Mouse (Mus musculus) limb, embryonic 10.5 days (tissue): ENCODE measurements around the gene Gpr65. TPM values are rescaled to one million over a fixed set of nuclear protein-coding genes. Genes with fewer than 3 reads are reported as not detected.

Source experiments
- DNase-seq: peaks from one replicate; pipeline ENCODE4 v3.0.0-alpha.2; 2017; ENCODE audit warnings: low spot score
- H3K27ac ChIP-seq: fragments of 300-500 bp; sonication (generic); 2 replicates; pipeline ENCODE4 v1.5.1; 2016; ENCODE audit warnings: mild to moderate bottlenecking
- H3K27me3 ChIP-seq: fragments of 300-500 bp; sonication (generic); 2 replicates; pipeline ENCODE4 v1.6.1; 2016; ENCODE audit warnings: low read depth, mild to moderate bottlenecking; ENCODE audit not compliant: poor library complexity, severe bottlenecking
- H3K36me3 ChIP-seq: fragments of 300-500 bp; sonication (generic); 2 replicates; pipeline ENCODE4 v1.6.1; 2016; ENCODE audit warnings: mild to moderate bottlenecking, moderate library complexity
- H3K4me1 ChIP-seq: fragments of 300-500 bp; sonication (generic); 2 replicates; pipeline ENCODE4 v1.6.1; 2016
- H3K4me3 ChIP-seq: fragments of 300-500 bp; sonication (generic); 2 replicates; pipeline ENCODE4 v1.5.1; 2016; ENCODE audit warnings: mild to moderate bottlenecking, moderate library complexity
- H3K9me3 ChIP-seq: fragments of 300-500 bp; sonication (generic); replicated peaks from 2 replicates; pipeline ENCODE4 v1.6.1; 2016; ENCODE audit warnings: mild to moderate bottlenecking
- WGBS: fragments of 180-500 bp; shearing (Covaris S2); methylation state at CpG from one replicate; pipeline ENCODE4 v1.1.7; 2016; 5-methylcytosine and 5-hydroxymethylcytosine counted together
- polyA plus RNA-seq: library from polyadenylated mRNA; unstranded; fragments of >200 nt; fragmentation: Nextera tagmentation; extraction: Ambion mirVana; gene quantifications from 2 replicates; pipeline ENCODE4 v1.2.1, GENCODE M21; 2016

Gpr65 gene
- polyA plus RNA-seq, 1 experiment from 2014 or later = 0.33 TPM

GRCm38 (mm10) chr12:98258845-98259517 lies 9.5 kb upstream of the Gpr65 start, which contains the start of gene Galc:
Gene Galc (minus strand): TSS chr12:98259459.
- Histone ChIP-seq H3K9me3 (no peaks in the 10 kb centered on the region), H3K27ac (peak within 1 kb of the TSS; percentile 99), H3K4me3 (peak within 1 kb of the TSS; percentile 87), H3K27me3 (no peaks in the 10 kb centered on the region), H3K4me1 (0 out of 2 replicates have a peak, but pooled peaks cover 7% of the 10 kb centered on the region), H3K36me3 (peaks cover 4% of the 10 kb centered on the region; the same call in 1 of the 2 replicates)
- DNase-seq = peak; percentile 88
- under 1% methylated on average over 76 of the region's 76 CpGs for WGBS

- Histone ChIP-seq H3K9me3 (no peaks in the 10 kb centered on the region), H3K36me3 (peaks cover 4% of the 10 kb centered on the region; the same call in 1 of the 2 replicates), H3K4me3 (peak overlapping the region; percentile 87), H3K27ac (peak overlapping the region; percentile 99), H3K4me1 (0 out of 2 replicates have a peak, but pooled peaks cover 7% of the 10 kb centered on the region), H3K27me3 (no peaks in the 10 kb centered on the region)
- no peak for DNase-seq
- WGBS = 6% methylated on average over 12 of the region's 12 CpGs
These were observed 8.9 kb upstream of the Gpr65 start for GRCm38 (mm10) chr12:98259518-98259852.

- no peak overlapping the region for H3K4me3 ChIP-seq
- no peaks in the 10 kb centered on the region for H3K9me3 ChIP-seq
- DNase-seq = no peak
- 89% methylated on average over 9 of the region's 9 CpGs for WGBS
- H3K27ac ChIP-seq = no peak overlapping the region
- peaks cover 6% of the 10 kb centered on the region for H3K4me1 ChIP-seq
- H3K27me3 ChIP-seq = no peaks in the 10 kb centered on the region
- H3K36me3 ChIP-seq = no peaks in the 10 kb centered on the region
These were observed 2.7 kb upstream of the Gpr65 start for GRCm38 (mm10) chr12:98265697-98266096.

- DNase-seq = no peak
- peaks cover 6% of the 10 kb centered on the region for H3K4me1 ChIP-seq
- WGBS = 60% methylated on average over 17 of the region's 17 CpGs
These were observed 1.6 kb downstream of the Gpr65 start for GRCm38 (mm10) chr12:98269791-98270745.

GRCm38 (mm10) chr12:98270810-98271566 lies 2.6 kb downstream of the Gpr65 start:
- WGBS = 61% methylated on average over 12 of the region's 12 CpGs
- no peak overlapping the region for H3K4me3 ChIP-seq
- H3K27ac ChIP-seq = no peak overlapping the region
- no peaks in the 10 kb centered on the region for H3K9me3 ChIP-seq
- DNase-seq = no peak
- no peaks in the 10 kb centered on the region for H3K27me3 ChIP-seq
- peaks cover 6% of the 10 kb centered on the region for H3K4me1 ChIP-seq
- no peaks in the 10 kb centered on the region for H3K36me3 ChIP-seq

More at GRCm38 (mm10) chr12:98269791-98270745, 1.6 kb downstream of the Gpr65 start:
- H3K27me3 ChIP-seq = no peaks in the 10 kb centered on the region
- peak overlapping the region; percentile 27; the same call in 1 of the 2 replicates for H3K4me3 ChIP-seq
- no peaks in the 10 kb centered on the region for H3K36me3 ChIP-seq
- no peak overlapping the region for H3K27ac ChIP-seq
- H3K9me3 ChIP-seq = no peaks in the 10 kb centered on the region

GRCm38 (mm10) chr12:98272433-98272832 lies 4.0 kb downstream of the Gpr65 start:
- Histone ChIP-seq H3K36me3 (no peaks in the 10 kb centered on the region), H3K4me3 (no peak overlapping the region), H3K27me3 (no peaks in the 10 kb centered on the region), H3K9me3 (no peaks in the 10 kb centered on the region), H3K27ac (no peak overlapping the region), H3K4me1 (peaks cover 6% of the 10 kb centered on the region)
- no peak for DNase-seq
- 80% methylated on average over 7 of the region's 7 CpGs for WGBS

GRCm38 (mm10) chr12:98280530-98280929 lies 12.1 kb downstream of the Gpr65 start:
- H3K9me3 ChIP-seq = no peaks in the 10 kb centered on the region
- H3K4me1 ChIP-seq = no peaks in the 10 kb centered on the region
- no peaks in the 10 kb centered on the region for H3K27me3 ChIP-seq
- H3K4me3 ChIP-seq = no peak overlapping the region
- H3K36me3 ChIP-seq = no peaks in the 10 kb centered on the region
- H3K27ac ChIP-seq = no peak overlapping the region
- peak; percentile 65 for DNase-seq
- 39% methylated on average over 5 of the region's 5 CpGs for WGBS

- WGBS = 79% methylated on average over 8 of the region's 8 CpGs
- no peaks in the 10 kb centered on the region for H3K4me1 ChIP-seq
- no peak for DNase-seq
- no peaks in the 10 kb centered on the region for H3K27me3 ChIP-seq
- H3K27ac ChIP-seq = no peak overlapping the region
- H3K9me3 ChIP-seq = no peaks in the 10 kb centered on the region
- no peaks in the 10 kb centered on the region for H3K36me3 ChIP-seq
- no peak overlapping the region for H3K4me3 ChIP-seq
These were observed 12.6 kb downstream of the Gpr65 start for GRCm38 (mm10) chr12:98280996-98281395.

- no peak for DNase-seq
- Histone ChIP-seq H3K9me3 (no peaks in the 10 kb centered on the region), H3K4me1 (no peaks in the 10 kb centered on the region), H3K27me3 (no peaks in the 10 kb centered on the region), H3K36me3 (no peaks in the 10 kb centered on the region), H3K4me3 (no peak overlapping the region), H3K27ac (no peak overlapping the region)
- 88% methylated on average over 14 of the region's 14 CpGs for WGBS
These were observed 14.5 kb downstream of the Gpr65 start for GRCm38 (mm10) chr12:98282776-98283486.

- Histone ChIP-seq H3K27me3 (no peaks in the 10 kb centered on the region), H3K4me3 (no peak overlapping the region), H3K36me3 (no peaks in the 10 kb centered on the region), H3K27ac (no peak overlapping the region), H3K9me3 (no peaks in the 10 kb centered on the region), H3K4me1 (no peaks in the 10 kb centered on the region)
- DNase-seq = no peak
- 90% methylated on average over 3 of the region's 3 CpGs for WGBS
These were observed 15.0 kb downstream of the Gpr65 start for GRCm38 (mm10) chr12:98283487-98283860.

GRCm38 (mm10) chr12:98284477-98284876 lies 16.0 kb downstream of the Gpr65 start:
- WGBS = 79% methylated on average over 3 of the region's 3 CpGs
- Histone ChIP-seq H3K27ac (no peak overlapping the region), H3K27me3 (no peaks in the 10 kb centered on the region)

GRCm38 (mm10) chr12:98290475-98290874 lies 22.0 kb downstream of the Gpr65 start:
- H3K4me1 ChIP-seq = no peaks in the 10 kb centered on the region
- no peaks in the 10 kb centered on the region for H3K9me3 ChIP-seq
- no peak for DNase-seq
- no peak overlapping the region for H3K4me3 ChIP-seq
- no peaks in the 10 kb centered on the region for H3K36me3 ChIP-seq
- 90% methylated on average over 3 of the region's 3 CpGs for WGBS
- no peak overlapping the region for H3K27ac ChIP-seq
- no peaks in the 10 kb centered on the region for H3K27me3 ChIP-seq

More at GRCm38 (mm10) chr12:98284477-98284876, 16.0 kb downstream of the Gpr65 start:
- Histone ChIP-seq H3K4me3 (no peak overlapping the region), H3K9me3 (no peaks in the 10 kb centered on the region), H3K4me1 (no peaks in the 10 kb centered on the region), H3K36me3 (no peaks in the 10 kb centered on the region)
- no peak for DNase-seq
